Comparison of ENCODE assay signal across 12 mouse cellular contexts in genomic region chr9:21433766-21434165, GRCm38 (mm10). TPM values are rescaled to one million over a fixed set of nuclear protein-coding genes. Genes with fewer than 3 reads are reported as not detected.
A peak's percentile ranks its signal among the peaks of the same experiment; 100 is the strongest.
DNase-seq lines count a peak whose midpoint lies in the region; ATAC-seq lines count a peak whose summit lies in the region.
"Had no signal": no experiment of that assay in that cellular context is flagged by ENCODE, and none has a peak within 500 bp of the region (broad histone marks: within the 10 kb centered on the region; RNA-seq: fewer than 3 reads in every experiment).

No protein-coding gene starts in this region.

- H3K9ac ChIP-seq in heart, embryonic 16.5 days (ENCODE audit: low read length), result no peak overlapping the region
- 0 out of 2 replicates have a peak overlapping the region, but pooled peaks have one; percentile 10 for H3K9ac ChIP-seq in midbrain, embryonic 16.5 days (ENCODE audit: low read depth, low read length)
- no peak overlapping the region for H3K9ac ChIP-seq in midbrain, embryonic 15.5 days
- H3K9ac ChIP-seq: heart, embryonic 12.5 days had no signal

- peaks cover 47% of the 10 kb centered on the region for H3K4me1 ChIP-seq in heart, embryonic 16.5 days (ENCODE audit: control insufficient read depth, insufficient read depth, low read length)
- no peaks in the 10 kb centered on the region for H3K4me1 ChIP-seq in midbrain, embryonic 16.5 days (ENCODE audit: control insufficient read depth, insufficient read depth, low read length)
- peaks cover 4% of the 10 kb centered on the region; the same call in 1 of the 2 replicates for H3K4me1 ChIP-seq in midbrain, embryonic 15.5 days

- H3K4me3 ChIP-seq in heart, embryonic 16.5 days (ENCODE audit: low read length), result no peak overlapping the region
- H3K4me3 ChIP-seq in midbrain, embryonic 16.5 days (ENCODE audit: low read depth, low read length), result no peak overlapping the region
- H3K4me3 ChIP-seq in midbrain, embryonic 15.5 days, result no peak overlapping the region
- H3K4me3 ChIP-seq: erythroblast, embryonic 14.5 days; heart, embryonic 12.5 days had no signal

- H3K36me3 ChIP-seq in heart, embryonic 16.5 days (ENCODE audit: control insufficient read depth, insufficient read depth), result no peaks in the 10 kb centered on the region
- H3K36me3 ChIP-seq in midbrain, embryonic 16.5 days (ENCODE audit: control insufficient read depth, insufficient read depth, low read length), result no peaks in the 10 kb centered on the region
- no peaks in the 10 kb centered on the region for H3K36me3 ChIP-seq in midbrain, embryonic 15.5 days (replicated peaks)

- peak overlapping the region; percentile 55 for H3K27ac ChIP-seq in heart, embryonic 16.5 days (ENCODE audit: low read length)
- H3K27ac ChIP-seq in midbrain, embryonic 16.5 days (ENCODE audit: low read length), result no peak overlapping the region; the same call in 1 of the 2 replicates
- H3K27ac ChIP-seq in midbrain, embryonic 15.5 days, result no peak overlapping the region

- no peak for ATAC-seq in heart, embryonic 16.5 days (replicated peaks; ENCODE audit: extremely low read depth, insufficient read depth, low FRiP score)
- no peak for ATAC-seq in midbrain, embryonic 16.5 days
- no peak; the same call in 1 of the 2 replicates for ATAC-seq in midbrain, embryonic 15.5 days (replicated peaks)
- ATAC-seq in frontal cortex, adult (ENCODE audit: low TSS enrichment), result no peak

- H3K27me3 ChIP-seq in heart, embryonic 16.5 days (ENCODE audit: control insufficient read depth, insufficient read depth, low read length), result no peaks in the 10 kb centered on the region
- H3K27me3 ChIP-seq in midbrain, embryonic 16.5 days (ENCODE audit: control insufficient read depth, insufficient read depth, low read depth, low read length), result no peaks in the 10 kb centered on the region
- no peaks in the 10 kb centered on the region for H3K27me3 ChIP-seq in midbrain, embryonic 15.5 days (replicated peaks)
- H3K27me3 ChIP-seq: heart, embryonic 12.5 days had no signal

- no peak overlapping the region for H3K4me2 ChIP-seq in heart, embryonic 16.5 days (ENCODE audit: low read depth, low read length)
- H3K4me2 ChIP-seq in midbrain, embryonic 16.5 days (ENCODE audit: low read length), result no peak overlapping the region
- no peak overlapping the region for H3K4me2 ChIP-seq in midbrain, embryonic 15.5 days
- H3K4me2 ChIP-seq: heart, embryonic 12.5 days had no signal

- no peak for DNase-seq in heart, adult 9 months (ENCODE audit: low spot score in 2 of 2)
- DNase-seq in cerebellum, postnatal 36 days, result peak; percentile 65 to 68
- peak; percentile 49 to 72 for DNase-seq in lung, postnatal 4 days
- DNase-seq in layer of hippocampus, adult 8-10 months (ENCODE audit: low spot score in 2 of 2), result no peak
- DNase-seq: thymus, postnatal 4 days had no signal

- WGBS in heart, embryonic 16.5 days, result 67% methylated on average over 8 of the region's 8 CpGs
- 82% methylated on average over 8 of the region's 8 CpGs for WGBS in midbrain, embryonic 16.5 days
- 84% methylated on average over 8 of the region's 8 CpGs for WGBS in midbrain, embryonic 15.5 days

- H3K9me3 ChIP-seq in heart, embryonic 16.5 days (replicated peaks; ENCODE audit: control insufficient read depth, low read length), result no peaks in the 10 kb centered on the region
- H3K9me3 ChIP-seq in midbrain, embryonic 16.5 days (replicated peaks; ENCODE audit: control insufficient read depth, low read length, poor library complexity, severe bottlenecking), result no peaks in the 10 kb centered on the region
- H3K9me3 ChIP-seq in midbrain, embryonic 15.5 days, result no peaks in the 10 kb centered on the region
- H3K9me3 ChIP-seq: G1E; heart, embryonic 12.5 days had no signal

RNA-seq across cellular contexts. Expression of gene Dnm2, which starts 9.1 kb away (rescaled TPM):
- 73.7 and 75.0 TPM in 2 replicates for polyA plus RNA-seq in heart, embryonic 16.5 days (2015; fragmentation: Nextera tagmentation; extraction: Ambion mirVana)
- 63.2 and 64.5 TPM in 2 replicates for polyA plus RNA-seq in midbrain, embryonic 16.5 days (2015; fragmentation: Nextera tagmentation; extraction: Ambion mirVana)
- polyA plus RNA-seq in midbrain, embryonic 15.5 days (2015; fragmentation: Nextera tagmentation; extraction: Ambion mirVana), result 71.5 and 74.9 TPM in 2 replicates
- 10 to 100 TPM; 60.8 to 76.0 (median 71.2) TPM for total RNA-seq in layer of hippocampus, adult 8-10 months (2022)

RNA-seq across cellular contexts. Expression of gene Qtrt1, which starts 22.1 kb away (rescaled TPM):
- polyA plus RNA-seq in heart, embryonic 16.5 days (2015; fragmentation: Nextera tagmentation; extraction: Ambion mirVana), result 23.0 and 24.3 TPM in 2 replicates
- 51.9 and 54.0 TPM in 2 replicates for polyA plus RNA-seq in midbrain, embryonic 16.5 days (2015; fragmentation: Nextera tagmentation; extraction: Ambion mirVana)
- 59.0 and 59.3 TPM in 2 replicates for polyA plus RNA-seq in midbrain, embryonic 15.5 days (2015; fragmentation: Nextera tagmentation; extraction: Ambion mirVana)
- total RNA-seq in layer of hippocampus, adult 8-10 months (2022), result 10 to 100 TPM; 28.5 to 41.7 (median 36.6) TPM

Comparison
In these comparisons a context has a peak if more than half of its experiments do, and no peak if none do; other contexts are left out.
1. DNase-seq: peak in cerebellum, postnatal 36 days (2 of 2) and lung, postnatal 4 days (2 of 2); none in heart, adult 9 months (0 of 2) and layer of hippocampus, adult 8-10 months (0 of 2).